Comparison of ENCODE assay signal across 19 mouse cellular contexts in genomic region chr9:96266793-96267558, GRCm38 (mm10).
A peak's percentile ranks its signal among the peaks of the same experiment; 100 is the strongest.
DNase-seq lines count a peak whose midpoint lies in the region; ATAC-seq lines count a peak whose summit lies in the region.
"Had no signal": no experiment of that assay in that cellular context is flagged by ENCODE, and none has a peak within 500 bp of the region (broad histone marks: within the 10 kb centered on the region; RNA-seq: fewer than 3 reads in every experiment).

No protein-coding gene starts in this region.

- H3K9ac ChIP-seq in heart, embryonic 13.5 days = no peak overlapping the region
- peak overlapping the region; percentile 71 for H3K9ac ChIP-seq in liver, embryonic 13.5 days
- no peak overlapping the region for H3K9ac ChIP-seq in stomach, embryonic 15.5 days
- H3K9ac ChIP-seq: limb, embryonic 13.5 days had no signal

- no peak for ATAC-seq in heart, embryonic 13.5 days (ENCODE audit: extremely low read depth, insufficient number of reproducible peaks, low FRiP score, low TSS enrichment)
- ATAC-seq in liver, embryonic 13.5 days (ENCODE audit: low read depth) = peak; percentile 97
- ATAC-seq in stomach, embryonic 15.5 days (ENCODE audit: insufficient read depth, low FRiP score, low read depth) = peak; percentile 77; the same call in 1 of the 2 replicates
- ATAC-seq: hindbrain, postnatal 0 days; lung, postnatal 0 days had no signal

- H3K4me2 ChIP-seq in heart, embryonic 13.5 days = peak overlapping the region; percentile 11; the same call in 1 of the 2 replicates
- peak overlapping the region; percentile 68 for H3K4me2 ChIP-seq in liver, embryonic 13.5 days
- no peak overlapping the region for H3K4me2 ChIP-seq in stomach, embryonic 15.5 days
- H3K4me2 ChIP-seq: limb, embryonic 13.5 days had no signal

- 0 out of 2 replicates have a peak, but pooled peaks cover 3% of the 10 kb centered on the region for H3K4me1 ChIP-seq in heart, embryonic 13.5 days
- peaks cover 79% of the 10 kb centered on the region for H3K4me1 ChIP-seq in liver, embryonic 13.5 days (replicated peaks)
- H3K4me1 ChIP-seq in stomach, embryonic 15.5 days = no peaks in the 10 kb centered on the region
- H3K4me1 ChIP-seq: embryonic facial prominence, embryonic 10.5 days; limb, embryonic 13.5 days had no signal

- no peaks in the 10 kb centered on the region for H3K36me3 ChIP-seq in heart, embryonic 13.5 days
- peaks cover 35% of the 10 kb centered on the region for H3K36me3 ChIP-seq in liver, embryonic 13.5 days
- H3K36me3 ChIP-seq in stomach, embryonic 15.5 days = no peaks in the 10 kb centered on the region

- H3K9me3 ChIP-seq in heart, embryonic 13.5 days = no peaks in the 10 kb centered on the region
- H3K9me3 ChIP-seq in liver, embryonic 13.5 days (replicated peaks) = no peaks in the 10 kb centered on the region
- H3K9me3 ChIP-seq in stomach, embryonic 15.5 days = no peaks in the 10 kb centered on the region
- H3K9me3 ChIP-seq: embryonic facial prominence, embryonic 10.5 days; limb, embryonic 13.5 days; megakaryocyte, embryonic 14.5 days had no signal

- H3K27me3 ChIP-seq in heart, embryonic 13.5 days (replicated peaks) = no peaks in the 10 kb centered on the region
- no peaks in the 10 kb centered on the region for H3K27me3 ChIP-seq in liver, embryonic 13.5 days
- no peaks in the 10 kb centered on the region for H3K27me3 ChIP-seq in stomach, embryonic 15.5 days (replicated peaks)
- H3K27me3 ChIP-seq: limb, embryonic 13.5 days; megakaryocyte, embryonic 14.5 days had no signal

- no peak for DNase-seq in heart, adult 8-10 months (ENCODE audit: low spot score)
- DNase-seq in c-Kit-positive CD71-positive TER-119-positive erythroid progenitor cells, embryonic 14.5 days (ENCODE audit: low spot score) = peak; percentile 81
- peak; percentile 77 for DNase-seq in liver, embryonic 13.5 days
- DNase-seq in gastrocnemius, postnatal 25 days = no peak
- DNase-seq in adrenal gland, adult 8-10 months = no peak
- DNase-seq: cerebellum, adult 11 months; cerebellum, postnatal 14 days; gastrocnemius, postnatal 10 days; heart, adult 2 months; kidney, adult 8-10 months; kidney, postnatal 25 days; thymus, postnatal 36 days had no signal

- H3K27ac ChIP-seq in heart, embryonic 13.5 days (replicated peaks) = no peak overlapping the region
- H3K27ac ChIP-seq in liver, embryonic 13.5 days = peak overlapping the region; percentile 95
- no peak overlapping the region for H3K27ac ChIP-seq in stomach, embryonic 15.5 days
- H3K27ac ChIP-seq: embryonic facial prominence, embryonic 10.5 days; heart, adult 2 months; hindbrain, postnatal 0 days; limb, embryonic 13.5 days had no signal

- WGBS in heart, embryonic 13.5 days = 69% methylated on average over 6 of the region's 6 CpGs
- 28% methylated on average over 6 of the region's 6 CpGs for WGBS in liver, embryonic 13.5 days (ENCODE audit: insufficient replicate concordance)
- 84% methylated on average over 6 of the region's 6 CpGs for WGBS in stomach, embryonic 15.5 days

- H3K4me3 ChIP-seq in heart, embryonic 13.5 days = no peak overlapping the region
- H3K4me3 ChIP-seq in liver, embryonic 13.5 days (replicated peaks) = peak overlapping the region; percentile 46
- H3K4me3 ChIP-seq in stomach, embryonic 15.5 days (replicated peaks) = no peak overlapping the region
- H3K4me3 ChIP-seq: embryonic facial prominence, embryonic 10.5 days; heart, adult 2 months; limb, embryonic 13.5 days; megakaryocyte, embryonic 14.5 days had no signal

Comparison
In these comparisons a context has a peak if more than half of its experiments do, and no peak if none do; other contexts are left out.
1. DNase-seq: peak in c-Kit-positive CD71-positive TER-119-positive erythroid progenitor cells, embryonic 14.5 days (single experiment) and liver, embryonic 13.5 days (single experiment); none in heart, adult 8-10 months (single experiment), gastrocnemius, postnatal 25 days (single experiment) and adrenal gland, adult 8-10 months (single experiment).